Mouse (Mus musculus): ENCODE results near the gene Rnf145. TPM values are rescaled to one million over a fixed set of nuclear protein-coding genes. Genes with fewer than 3 reads are reported as not detected.

Gene Rnf145
- total RNA-seq (2017), result 138 and 156 TPM in 2 replicates

DNA sequence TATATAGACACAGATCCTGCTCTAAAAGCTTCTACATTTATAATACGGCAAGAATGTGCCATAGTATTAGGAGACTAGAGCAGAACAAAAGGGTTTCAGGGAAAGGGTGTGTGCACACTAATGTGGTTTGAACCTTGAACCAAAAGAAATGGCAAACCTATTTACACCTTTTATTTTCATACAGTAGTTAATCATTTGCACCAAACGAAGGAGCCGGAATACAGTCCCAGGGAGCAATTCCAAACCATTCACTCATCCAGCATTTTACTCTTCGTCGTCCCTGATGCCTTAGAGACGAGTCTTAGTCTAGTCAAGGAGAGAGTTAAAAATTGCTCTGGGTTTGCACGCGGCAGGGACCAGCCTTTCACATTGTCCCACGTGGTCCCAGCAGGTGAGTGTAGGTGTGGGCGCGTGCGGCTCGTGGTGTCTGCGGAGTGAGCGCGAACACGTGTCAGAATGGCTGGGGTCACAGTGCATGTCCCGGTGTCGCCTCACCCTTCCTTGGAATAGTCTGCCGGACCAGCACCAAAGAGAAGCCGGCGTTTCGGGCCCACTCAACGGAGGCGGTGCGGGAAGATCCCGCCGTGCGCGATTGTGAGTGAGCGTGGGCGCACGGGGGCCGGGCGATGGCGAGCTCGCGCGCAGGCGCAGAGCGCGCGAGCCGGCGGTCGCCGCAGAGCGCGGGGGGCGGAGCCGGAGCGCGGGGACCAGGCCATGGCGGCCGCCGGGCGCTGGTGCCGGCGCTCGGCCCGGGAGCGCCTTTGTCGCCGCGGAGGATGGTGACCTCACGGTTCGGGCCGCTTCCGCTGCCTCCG lies at the start of gene Rnf145:
TSS of gene Rnf145 (plus strand) at position 684 of the 815 bp plus-strand sequence.
- ATAC-seq (ENCODE audit: extremely low read depth, insufficient number of reproducible peaks, low FRiP score, poor library complexity, severe bottlenecking), result peak; percentile 45; the same call in 1 of the 2 replicates

DNA sequence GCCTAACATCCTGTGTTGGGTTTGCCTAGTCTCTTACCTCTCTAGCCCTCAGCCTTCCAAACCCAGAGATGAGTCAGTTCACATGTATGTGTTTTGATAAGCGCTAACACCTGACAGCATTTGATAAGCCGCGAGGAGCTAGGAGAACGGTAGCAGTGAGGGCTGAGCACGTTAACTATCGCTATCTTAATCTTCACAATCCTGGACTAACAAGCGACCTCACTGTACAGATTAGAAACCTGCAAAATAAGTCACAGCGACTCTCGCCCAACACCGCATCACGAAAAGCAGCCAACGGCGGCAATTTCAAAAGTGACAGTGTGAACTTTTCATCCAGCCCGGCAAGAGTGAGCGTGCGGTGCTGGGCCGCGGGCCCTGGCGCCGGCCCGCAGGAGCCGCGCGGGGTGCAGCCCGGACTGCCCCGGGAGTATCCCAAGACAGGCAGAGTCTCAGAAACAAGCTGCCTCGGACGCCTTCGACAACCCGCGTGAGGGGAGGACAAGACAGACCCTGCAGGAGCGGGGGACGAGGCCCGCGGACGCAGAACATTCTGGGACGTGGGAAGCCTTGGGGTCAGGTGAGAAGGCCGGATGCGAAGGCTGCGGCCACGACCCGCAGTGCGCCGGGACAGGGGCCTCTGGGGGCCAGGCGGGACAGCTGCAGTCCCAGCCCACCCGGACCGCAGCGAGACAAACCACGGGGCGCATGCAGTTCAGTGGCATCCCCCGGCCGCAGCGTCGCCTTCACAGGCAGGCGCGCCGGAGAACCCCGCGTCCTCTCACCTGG lies 48.9 kb upstream of the Rnf145 start:
- no peak; the same call in 1 of the 2 replicates for ATAC-seq (ENCODE audit: extremely low read depth, insufficient number of reproducible peaks, low FRiP score, poor library complexity, severe bottlenecking)

DNA sequence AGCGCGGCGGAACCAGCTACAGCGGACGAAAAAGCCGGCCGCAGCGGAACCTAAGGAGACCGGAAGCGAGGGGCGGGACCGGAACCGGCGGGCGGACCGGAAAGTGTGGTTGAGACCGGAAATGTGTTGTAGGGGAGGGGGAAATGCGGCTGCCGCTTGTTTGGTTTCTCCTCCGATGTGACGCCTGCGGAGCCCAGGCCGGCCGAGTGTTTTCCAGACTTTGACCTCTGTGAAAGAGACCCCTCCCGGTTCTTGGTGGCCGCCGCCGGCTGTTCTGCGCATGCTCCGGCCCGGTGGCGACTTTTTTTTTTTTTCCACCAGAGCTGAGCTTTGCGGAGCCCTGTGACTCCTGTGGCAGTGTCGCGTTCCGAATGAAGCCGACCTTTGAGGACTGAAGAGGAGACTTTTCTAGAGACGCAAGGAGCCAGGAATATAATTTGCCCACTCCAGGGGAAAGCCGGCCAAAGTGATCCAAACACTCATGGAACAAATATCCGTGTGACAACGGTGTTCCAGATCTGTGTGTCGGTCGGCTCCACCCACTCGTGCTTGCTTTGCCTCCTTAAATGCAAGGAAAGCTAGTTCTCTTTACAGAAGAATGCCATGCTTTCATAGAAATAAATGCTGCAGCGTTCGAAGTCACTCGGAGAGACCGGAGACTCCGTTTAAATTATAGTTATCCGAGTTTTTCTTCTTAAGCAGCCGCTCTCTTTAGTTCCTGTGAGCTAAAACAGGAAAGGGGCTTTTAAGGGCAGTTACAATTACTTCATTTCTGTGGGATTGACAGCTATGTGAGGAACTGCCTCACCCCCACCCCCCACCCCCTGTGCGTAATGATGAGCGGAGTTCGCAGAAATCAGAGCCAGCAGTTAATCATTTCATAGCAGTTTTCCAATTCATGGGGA lies 48.1 kb upstream of the Rnf145 start, which contains the start of gene Ublcp1:
TSS of gene Ublcp1 (minus strand) at position 67 of the 905 bp plus-strand sequence.
- peak; percentile 95 for ATAC-seq (ENCODE audit: extremely low read depth, insufficient number of reproducible peaks, low FRiP score, poor library complexity, severe bottlenecking)

DNA sequence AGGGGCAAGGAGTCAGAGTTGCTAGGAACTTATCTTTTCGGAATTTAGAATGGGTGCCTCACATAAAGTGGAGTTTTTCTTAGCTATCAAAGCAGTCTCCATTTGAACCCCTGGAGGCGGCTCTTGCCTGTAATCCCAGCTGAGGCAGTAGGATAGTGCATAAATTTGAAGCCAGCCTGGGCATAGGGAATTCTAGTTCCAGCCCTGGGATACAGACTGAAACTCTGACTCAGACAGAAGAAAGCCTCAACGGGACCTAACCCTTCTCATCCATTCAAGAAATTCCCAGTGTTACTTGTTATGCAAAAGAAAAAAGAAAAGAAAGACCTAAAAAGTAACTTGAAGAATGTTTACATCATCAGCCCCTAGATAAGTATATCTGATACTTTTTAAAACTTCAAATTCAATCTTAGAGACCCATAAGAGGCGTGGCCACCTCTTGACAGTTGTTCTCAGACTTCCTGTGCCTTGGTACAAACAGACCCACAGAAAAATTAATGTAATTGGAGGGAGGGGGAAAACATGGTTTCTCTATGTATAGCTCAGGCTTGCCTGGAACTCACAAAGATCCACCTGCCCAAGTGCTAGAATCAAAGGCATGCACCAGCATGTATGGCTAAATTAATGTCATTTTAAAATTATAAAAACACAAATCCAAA lies 47.3 kb upstream of the Rnf145 start:
- ATAC-seq (ENCODE audit: extremely low read depth, insufficient number of reproducible peaks, low FRiP score, poor library complexity, severe bottlenecking), result no peak

DNA sequence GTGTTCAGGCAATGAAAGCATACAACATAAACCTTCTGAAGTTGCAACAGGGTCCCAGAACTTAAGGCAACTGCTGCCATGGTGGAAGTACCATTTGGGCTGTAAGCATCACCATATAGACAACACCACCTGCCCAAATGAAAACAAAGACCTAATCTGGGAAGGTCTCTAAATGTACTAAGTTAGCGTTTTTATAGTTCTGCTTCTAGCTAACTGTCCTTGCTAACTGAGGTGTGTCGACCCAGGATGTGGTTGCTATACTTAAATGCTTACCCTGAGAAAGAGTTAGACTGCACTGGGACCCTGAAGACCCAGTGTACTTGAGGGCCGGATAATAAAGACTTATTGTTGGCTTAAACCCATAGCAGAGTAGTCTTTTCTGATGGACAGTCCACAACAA lies 43.3 kb upstream of the Rnf145 start:
- peak; percentile 64 for ATAC-seq (ENCODE audit: extremely low read depth, insufficient number of reproducible peaks, low FRiP score, poor library complexity, severe bottlenecking)

DNA sequence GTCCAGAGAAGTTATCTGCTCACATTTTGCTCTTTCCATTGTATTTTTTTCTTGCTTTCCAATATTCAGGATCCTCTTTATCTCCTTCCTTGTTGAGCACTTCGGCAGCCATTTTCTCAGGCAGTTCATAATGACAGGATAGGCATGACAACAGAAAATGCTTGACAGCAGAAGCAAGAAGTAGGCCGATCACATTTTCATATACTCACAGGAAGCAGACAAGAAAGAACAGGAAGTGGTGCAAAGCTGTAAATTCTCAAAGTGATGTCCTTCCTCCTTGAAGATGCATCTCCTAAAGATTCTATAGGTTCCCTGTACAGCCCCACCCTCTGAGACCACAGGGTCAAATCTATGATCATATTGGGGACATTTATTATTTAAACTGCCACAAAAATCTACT lies 42.3 kb upstream of the Rnf145 start:
- ATAC-seq (ENCODE audit: extremely low read depth, insufficient number of reproducible peaks, low FRiP score, poor library complexity, severe bottlenecking), result peak; percentile 52; the same call in 1 of the 2 replicates

DNA sequence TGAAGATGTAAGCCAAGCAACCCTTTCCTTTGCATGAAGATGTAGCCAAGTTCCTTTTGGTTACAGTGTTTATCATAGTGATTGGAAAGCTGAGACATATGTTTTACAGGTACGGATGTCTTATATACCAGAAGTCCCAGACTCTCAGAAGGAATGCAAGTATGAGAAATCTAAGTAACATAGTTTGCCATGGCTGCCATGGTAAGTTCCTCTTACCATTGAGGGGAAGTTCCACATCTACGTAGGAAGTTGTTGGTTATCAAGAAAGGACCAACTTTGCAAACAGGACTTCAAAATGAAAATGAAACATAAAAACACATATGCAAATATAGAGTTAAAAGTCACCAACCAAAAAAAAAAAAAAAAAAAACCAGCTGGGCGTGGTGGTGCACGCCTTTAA lies 40.4 kb upstream of the Rnf145 start:
- peak; percentile 74 for ATAC-seq (ENCODE audit: extremely low read depth, insufficient number of reproducible peaks, low FRiP score, poor library complexity, severe bottlenecking)

DNA sequence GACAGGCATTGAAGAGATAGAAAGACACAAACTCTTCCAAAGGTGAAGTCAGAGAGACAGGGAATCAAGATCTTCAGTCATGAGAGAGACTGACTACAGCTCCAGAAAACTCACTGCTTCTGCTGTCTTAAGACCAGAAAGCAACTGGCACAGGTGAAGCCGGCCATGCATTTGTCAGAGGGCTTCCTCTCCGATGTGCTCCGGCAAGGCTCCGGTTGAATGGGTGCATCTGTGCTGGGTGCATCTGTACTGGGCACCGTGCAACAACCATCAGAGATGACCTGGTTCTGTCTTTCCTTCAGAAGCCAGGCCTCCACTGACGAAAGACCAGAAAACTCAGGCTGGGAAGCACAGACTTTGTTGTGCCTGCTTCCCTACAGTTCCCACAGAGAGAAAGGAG lies 38.5 kb upstream of the Rnf145 start:
- ATAC-seq (ENCODE audit: extremely low read depth, insufficient number of reproducible peaks, low FRiP score, poor library complexity, severe bottlenecking), result peak; percentile 40; the same call in 1 of the 2 replicates

DNA sequence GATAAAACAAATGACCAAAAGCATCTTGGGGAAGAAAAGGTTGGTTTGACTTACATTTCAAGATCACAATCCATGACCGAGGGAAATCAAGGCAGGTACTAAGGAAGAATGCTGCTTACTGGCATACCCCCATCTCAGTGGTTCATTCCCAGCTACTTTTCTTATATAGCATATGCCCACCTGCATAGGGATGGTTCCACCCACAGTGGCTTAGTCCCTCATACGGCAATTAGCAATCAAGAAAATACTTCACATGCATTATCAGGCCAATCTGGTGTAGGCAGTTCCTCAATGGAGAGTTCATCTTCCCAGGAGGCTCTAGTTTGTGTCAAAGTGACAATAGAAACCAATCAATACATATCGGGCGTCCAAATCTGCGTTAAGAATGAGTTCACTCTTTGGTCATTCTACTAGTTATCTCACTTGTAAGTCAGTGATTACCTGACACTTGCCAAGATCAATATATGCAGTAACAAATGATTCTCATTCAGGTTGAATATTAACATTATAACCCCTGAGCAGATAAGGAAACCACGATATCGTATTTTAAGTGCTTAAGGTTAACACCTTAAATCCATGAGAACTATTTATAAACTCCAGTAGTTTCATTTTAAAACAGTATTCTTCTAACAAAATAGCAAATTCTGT lies 33.6 kb upstream of the Rnf145 start:
- no peak for ATAC-seq (ENCODE audit: extremely low read depth, insufficient number of reproducible peaks, low FRiP score, poor library complexity, severe bottlenecking)

DNA sequence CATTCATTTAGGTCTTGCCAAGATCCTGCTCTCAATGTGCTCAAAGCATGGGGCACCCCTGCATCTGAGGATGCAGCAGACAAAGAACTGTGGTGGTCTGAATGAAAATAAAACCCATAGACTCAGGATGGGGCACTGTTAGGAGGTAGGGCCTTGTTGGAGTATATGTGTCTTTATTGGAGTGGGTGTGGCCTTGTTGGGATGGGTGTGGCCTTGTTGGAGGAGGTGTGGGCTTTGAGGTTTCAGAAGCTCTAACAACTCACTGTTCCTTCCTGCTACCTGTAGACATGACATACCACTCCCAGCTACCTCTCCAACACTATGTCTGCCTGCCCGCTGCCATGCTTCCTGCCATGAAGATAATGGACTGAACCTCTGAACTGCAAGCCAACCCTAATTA lies 29.6 kb upstream of the Rnf145 start:
- no peak for ATAC-seq (ENCODE audit: extremely low read depth, insufficient number of reproducible peaks, low FRiP score, poor library complexity, severe bottlenecking)

DNA sequence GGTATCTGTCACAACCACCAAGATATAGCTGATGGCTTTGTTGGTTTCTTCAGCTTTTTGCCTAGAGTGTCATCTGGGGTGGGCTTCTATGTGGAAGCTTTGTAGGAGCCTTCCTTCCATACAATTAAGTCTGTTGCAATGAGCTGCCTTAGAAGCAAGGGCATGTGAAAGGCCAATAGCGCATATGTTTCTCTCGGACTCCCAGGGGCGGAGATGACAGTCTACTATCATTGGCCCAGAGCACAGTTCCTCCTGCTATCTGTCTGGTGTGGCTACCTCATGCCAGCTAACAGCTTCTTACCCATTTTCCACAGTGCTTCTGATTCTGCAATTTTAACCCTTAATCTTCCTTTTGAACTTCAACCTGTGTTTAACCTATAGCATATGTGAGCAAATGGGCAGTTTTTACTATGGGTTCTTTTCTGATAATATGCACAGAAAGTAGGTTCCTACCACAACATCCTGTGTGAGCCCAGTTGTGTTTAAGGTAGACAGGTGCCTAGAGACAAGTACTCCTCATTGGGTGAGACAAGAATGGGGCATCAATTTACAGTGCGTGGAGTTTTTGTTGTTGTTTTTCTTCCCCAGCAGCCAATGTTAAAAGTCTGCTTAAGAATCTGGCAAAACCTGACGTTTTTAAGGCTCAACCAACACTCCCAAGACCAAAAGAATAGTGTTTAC lies 24.0 kb upstream of the Rnf145 start:
- no peak for ATAC-seq (ENCODE audit: extremely low read depth, insufficient number of reproducible peaks, low FRiP score, poor library complexity, severe bottlenecking)

DNA sequence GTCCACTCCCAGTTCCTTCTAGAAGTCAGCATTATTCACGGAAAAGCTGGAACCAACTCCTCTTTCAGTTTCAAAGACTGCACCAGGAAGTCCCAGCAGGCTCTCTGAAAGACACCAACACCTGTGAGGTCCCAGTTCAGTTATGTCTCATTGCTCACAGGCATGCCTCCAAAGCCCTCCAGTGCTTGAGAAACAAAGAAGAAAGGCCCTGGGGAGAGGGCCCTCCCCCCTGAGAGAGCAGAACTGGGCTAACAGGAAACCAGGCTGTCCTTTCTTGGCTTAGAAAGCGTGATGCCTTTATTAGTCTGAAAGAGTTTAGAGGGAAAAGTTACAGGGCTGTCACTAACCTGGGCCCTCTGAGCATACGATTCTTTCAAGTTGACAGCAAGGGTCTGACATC lies 22.5 kb upstream of the Rnf145 start:
- ATAC-seq (ENCODE audit: extremely low read depth, insufficient number of reproducible peaks, low FRiP score, poor library complexity, severe bottlenecking), result peak; percentile 65

DNA sequence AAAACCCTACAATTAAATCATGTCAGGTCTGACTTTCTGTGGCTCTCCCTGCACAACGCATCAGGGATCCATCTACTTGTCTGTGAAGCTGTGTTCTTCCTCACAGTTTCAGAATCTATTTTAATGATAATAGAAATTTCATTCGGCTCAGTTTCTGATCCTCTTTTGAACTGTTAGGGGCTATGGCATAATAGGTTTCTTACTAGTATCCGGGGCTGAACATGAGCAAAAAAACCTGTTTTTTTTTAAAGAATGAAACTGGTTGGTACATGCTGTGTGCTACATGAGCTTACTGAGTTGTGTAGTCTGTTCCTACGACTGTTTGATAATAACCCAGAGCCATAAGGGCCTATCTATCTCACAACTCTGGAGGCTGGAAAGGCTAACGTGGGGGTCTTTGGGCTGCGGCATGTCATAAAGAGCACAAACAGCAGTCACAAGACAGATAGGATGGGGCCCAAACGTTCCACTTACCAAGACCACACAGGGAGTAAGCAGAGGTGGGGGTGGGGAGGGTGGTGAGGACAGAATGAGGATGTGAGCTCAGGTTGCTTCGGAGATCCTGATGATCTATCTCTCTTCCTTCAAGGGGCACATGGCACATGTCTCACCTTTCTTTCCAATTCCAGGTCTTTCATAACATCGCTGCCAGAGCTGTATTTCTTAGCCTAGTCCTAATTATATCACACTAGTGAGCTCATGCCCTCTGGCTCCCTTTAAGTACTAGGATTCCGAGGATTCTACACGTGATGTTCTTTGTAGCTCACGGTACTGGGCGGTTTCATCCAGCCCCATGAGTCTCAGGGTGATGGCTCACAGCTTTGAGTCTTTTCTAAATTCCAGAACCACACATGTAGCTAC lies 20.1 kb upstream of the Rnf145 start:
- peak; percentile 45; the same call in 1 of the 2 replicates for ATAC-seq (ENCODE audit: extremely low read depth, insufficient number of reproducible peaks, low FRiP score, poor library complexity, severe bottlenecking)

DNA sequence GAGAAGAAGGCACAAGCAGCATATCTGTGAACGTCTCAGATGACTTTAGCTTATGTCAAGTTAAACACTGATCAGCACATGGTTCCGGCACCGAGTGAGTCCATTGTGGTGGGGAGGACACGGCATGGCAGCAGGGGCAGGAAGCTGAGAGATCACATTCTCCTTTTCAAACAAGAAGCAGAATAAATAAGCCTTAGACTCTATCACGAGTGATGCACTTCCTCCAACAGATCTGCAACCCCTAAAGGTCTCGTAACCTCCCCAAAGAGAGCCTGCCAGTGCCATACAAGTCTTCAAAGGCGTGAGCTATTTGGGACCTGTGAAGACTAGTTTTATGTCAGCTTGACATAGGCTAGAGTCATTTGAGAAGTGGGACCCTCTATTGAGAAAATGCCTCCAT lies 17.8 kb upstream of the Rnf145 start:
- no peak for ATAC-seq (ENCODE audit: extremely low read depth, insufficient number of reproducible peaks, low FRiP score, poor library complexity, severe bottlenecking)

DNA sequence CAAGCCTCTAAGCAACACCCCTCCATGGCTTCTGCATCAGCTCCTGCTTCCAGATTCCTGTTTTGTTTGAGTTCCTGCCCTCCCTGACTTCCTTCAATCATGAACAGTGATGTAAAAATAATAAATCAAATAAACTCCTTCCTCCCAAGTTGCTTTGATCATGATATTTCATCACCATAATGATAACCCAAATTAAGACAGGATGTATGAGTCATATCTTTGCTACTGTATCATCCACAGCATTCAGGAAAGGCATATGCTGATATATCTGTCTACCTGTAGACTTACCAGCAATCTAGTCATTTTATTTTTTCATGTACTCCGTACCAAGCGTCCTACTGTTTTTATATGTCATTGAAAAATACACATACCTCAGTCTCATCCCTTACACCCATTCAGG lies 17.3 kb upstream of the Rnf145 start:
- no peak for ATAC-seq (ENCODE audit: extremely low read depth, insufficient number of reproducible peaks, low FRiP score, poor library complexity, severe bottlenecking)

DNA sequence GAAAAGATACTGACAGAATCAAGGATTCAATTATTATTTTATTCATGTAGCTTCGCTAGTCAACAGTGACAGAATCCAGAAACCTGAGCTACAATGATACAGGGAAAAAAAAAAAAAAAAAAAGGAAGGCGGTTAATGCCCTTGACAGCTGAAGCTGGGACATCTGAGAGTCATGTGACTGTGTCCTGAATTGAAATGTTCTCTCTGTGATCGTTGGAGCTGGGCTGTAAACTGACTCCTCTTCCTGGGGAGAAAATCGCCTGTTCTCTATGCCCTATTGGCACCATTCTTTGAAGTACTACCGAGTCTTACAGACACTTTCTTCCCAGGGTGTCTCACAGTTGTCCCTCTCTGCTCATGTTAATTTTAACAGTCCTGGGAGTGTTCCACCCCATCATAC lies 15.8 kb upstream of the Rnf145 start:
- ATAC-seq (ENCODE audit: extremely low read depth, insufficient number of reproducible peaks, low FRiP score, poor library complexity, severe bottlenecking), result no peak

DNA sequence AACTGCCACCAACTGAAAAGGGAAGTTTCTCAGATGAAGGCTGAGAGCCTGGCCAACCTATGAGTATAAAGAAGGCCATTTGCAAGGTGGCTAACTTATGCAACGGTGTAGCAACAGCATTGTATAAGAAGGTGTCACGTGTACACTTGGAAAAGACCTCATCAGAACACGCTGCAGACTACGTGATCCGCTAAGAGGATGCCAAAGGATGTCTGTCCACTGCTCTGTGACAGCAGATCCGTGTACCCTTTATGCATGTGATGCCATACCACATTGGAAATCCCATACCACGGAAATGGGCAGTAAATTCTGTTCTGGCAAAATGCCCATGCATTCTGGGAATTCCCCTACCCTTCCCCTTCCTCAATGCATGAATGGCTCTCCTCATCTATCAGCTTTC lies 14.6 kb upstream of the Rnf145 start:
- ATAC-seq (ENCODE audit: extremely low read depth, insufficient number of reproducible peaks, low FRiP score, poor library complexity, severe bottlenecking), result peak; percentile 84

All from neutrophil, adult 5-6 weeks (primary cell).